Mouse (Mus musculus): ENCODE results near the gene Gabrb2.
A peak's percentile ranks its signal among the peaks of the same experiment; 100 is the strongest.

The Gabrb2 gene

DNA sequence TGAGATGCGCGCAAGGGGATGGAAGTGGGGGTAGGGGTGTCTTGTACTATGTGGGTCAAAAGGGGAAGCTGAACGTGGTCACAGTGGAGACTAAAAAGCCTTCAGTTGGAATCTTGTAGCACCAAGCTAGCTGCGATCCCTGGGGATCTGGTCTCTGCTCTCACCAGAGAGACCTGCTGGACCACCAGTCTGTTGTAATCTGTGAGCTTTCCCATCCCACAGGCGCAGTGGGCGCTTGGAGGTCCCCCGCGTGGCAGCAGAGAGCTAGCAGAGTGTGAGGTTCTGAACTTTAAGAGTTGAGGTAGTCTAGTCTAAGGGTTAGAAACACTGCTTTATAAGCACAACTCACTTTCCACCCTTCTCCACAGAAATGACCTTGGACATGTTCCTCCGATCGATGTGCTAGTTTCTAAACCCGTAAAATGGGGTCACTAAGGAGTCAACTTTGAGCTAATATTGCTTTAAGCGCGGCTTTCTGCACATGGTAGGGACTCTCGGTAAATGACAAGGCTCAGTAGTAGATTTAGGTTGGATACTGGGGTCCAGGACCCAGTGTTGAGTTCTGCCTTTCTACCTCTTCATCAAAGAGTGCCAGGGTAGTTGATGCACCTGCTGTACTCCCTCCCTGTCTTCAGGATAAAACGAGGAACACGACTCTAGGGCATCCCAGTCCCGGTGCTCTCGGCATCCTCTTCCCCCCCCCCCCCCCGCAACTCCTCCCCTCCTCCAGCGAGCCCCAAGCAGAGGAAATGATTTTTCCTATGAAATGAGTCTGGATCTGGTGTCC lies at the start of gene Gabrb2:
TSS of gene Gabrb2 (plus strand) at position 762 of the 787 bp plus-strand sequence.
- DNase-seq (ENCODE audit: low spot score), result no peak

GRCm38 (mm10) chr11:42378983-42379382 lies 40.6 kb upstream of the Gabrb2 start:
- no peak for DNase-seq (ENCODE audit: low spot score)

GRCm38 (mm10) chr11:42386486-42386885 lies 33.1 kb upstream of the Gabrb2 start:
- peak; percentile 12 for DNase-seq (ENCODE audit: low spot score)

GRCm38 (mm10) chr11:42390682-42391290 lies 28.8 kb upstream of the Gabrb2 start:
- no peak for DNase-seq (ENCODE audit: low spot score)

DNA sequence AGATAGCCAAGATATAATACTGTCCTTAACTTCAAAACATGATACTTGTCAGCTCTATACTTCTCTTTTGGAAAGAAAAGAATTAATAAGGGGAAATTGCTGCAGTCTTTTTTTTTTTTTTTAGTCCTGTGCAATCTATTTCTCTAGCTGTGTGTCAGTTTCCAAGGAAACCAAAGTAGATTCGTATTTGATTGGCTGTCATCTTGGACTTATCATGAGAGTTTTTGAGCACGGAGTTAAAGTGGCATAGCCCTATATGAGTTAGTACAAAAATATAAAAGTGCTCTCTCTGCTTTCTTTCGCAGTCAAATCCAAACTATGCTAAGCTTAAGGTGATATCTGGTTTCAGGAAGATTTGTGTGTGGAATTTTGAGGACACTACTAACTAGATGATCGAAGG lies 26.1 kb upstream of the Gabrb2 start:
- no peak for DNase-seq (ENCODE audit: low spot score)

GRCm38 (mm10) chr11:42419791-42420633 lies 455 bp downstream of the Gabrb2 start:
- peak; percentile 55 for DNase-seq (ENCODE audit: low spot score)

GRCm38 (mm10) chr11:42420634-42421470 lies 1.3 kb downstream of the Gabrb2 start:
- peak; percentile 77 for DNase-seq (ENCODE audit: low spot score)

- peak; percentile 70 for DNase-seq (ENCODE audit: low spot score)
Observed at GRCm38 (mm10) chr11:42423231-42423630, 3.7 kb downstream of the Gabrb2 start.

DNA sequence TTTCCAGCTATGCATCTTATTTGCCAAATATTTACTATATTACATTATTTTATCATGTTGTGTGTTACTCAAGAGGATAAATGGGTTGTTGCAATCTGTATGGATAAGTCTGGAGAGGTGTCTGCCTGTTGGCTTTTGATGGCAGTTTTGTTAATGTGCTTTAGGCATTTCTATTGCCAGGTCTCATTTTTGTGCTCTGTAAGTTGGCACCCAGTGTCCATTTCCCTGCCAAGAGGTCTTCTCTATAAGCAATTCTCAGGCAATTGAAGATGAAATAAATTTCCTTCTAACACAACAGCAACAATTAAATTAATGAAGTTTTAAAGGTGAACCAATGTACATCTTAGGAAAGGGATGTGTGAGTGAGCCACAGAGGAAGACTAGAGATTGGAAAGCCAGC lies 11.9 kb downstream of the Gabrb2 start:
- DNase-seq (ENCODE audit: low spot score), result no peak

GRCm38 (mm10) chr11:42438978-42439377 lies 19.4 kb downstream of the Gabrb2 start:
- no peak for DNase-seq (ENCODE audit: low spot score)

DNA sequence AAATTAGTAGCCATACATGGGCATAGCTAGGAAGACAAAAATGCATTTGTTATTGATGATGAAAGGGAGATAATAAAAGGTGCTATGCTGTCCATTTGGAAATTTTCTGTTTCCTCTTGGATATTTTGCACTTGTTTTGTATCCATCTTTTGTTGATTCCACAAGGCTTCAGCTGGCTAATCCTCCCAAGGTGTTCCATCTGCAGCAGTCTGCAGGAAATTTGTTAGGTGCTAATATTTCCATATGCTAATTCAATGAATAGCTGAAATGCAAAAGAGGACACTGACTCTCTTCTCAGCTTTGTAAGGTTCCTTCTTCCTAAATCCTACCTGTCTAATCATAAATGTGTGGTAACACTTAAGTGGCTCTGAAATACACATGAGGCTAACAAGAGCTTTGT lies 24.1 kb downstream of the Gabrb2 start:
- DNase-seq (ENCODE audit: low spot score), result no peak

DNA sequence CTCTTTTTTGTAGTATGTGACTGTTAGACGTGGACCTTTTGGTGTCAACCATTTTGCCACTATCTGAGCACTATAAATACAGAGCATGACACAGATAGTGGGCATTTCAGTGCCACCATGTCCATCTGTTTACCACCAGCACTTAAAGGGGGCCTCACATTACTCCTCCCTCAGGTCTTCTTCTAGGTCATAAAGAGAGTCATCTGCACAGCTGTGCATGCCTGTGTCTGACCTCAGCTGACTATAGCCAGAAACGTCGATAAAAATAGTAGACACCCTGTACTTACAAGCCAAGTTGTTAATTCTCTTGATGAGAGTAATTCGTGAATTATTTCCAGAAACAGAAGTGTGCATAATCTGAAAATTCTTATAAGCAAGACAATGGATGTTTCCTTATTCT lies 29.4 kb downstream of the Gabrb2 start:
- DNase-seq (ENCODE audit: low spot score), result no peak

GRCm38 (mm10) chr11:42464136-42464535 lies 44.6 kb downstream of the Gabrb2 start:
- no peak for DNase-seq (ENCODE audit: low spot score)

DNA sequence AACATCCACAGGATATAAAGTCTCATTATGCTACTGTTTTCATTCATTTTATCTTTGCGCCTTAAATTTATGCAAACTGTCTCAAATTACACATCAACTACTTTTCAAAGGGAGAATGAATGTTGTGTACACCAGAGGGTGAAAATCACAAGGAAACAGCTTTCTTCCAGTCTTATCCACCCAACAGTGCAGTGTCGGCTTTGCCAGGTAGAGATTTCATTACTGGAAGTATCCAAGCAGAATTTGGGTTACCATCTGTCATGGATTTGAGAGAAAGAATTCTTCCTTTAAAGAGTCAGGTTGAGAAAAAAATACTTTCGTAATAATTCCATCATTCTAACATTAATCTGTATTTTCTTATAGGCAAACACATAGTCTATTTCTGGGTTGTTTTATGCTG lies 48.8 kb downstream of the Gabrb2 start:
- DNase-seq (ENCODE audit: low spot score), result no peak

DNA sequence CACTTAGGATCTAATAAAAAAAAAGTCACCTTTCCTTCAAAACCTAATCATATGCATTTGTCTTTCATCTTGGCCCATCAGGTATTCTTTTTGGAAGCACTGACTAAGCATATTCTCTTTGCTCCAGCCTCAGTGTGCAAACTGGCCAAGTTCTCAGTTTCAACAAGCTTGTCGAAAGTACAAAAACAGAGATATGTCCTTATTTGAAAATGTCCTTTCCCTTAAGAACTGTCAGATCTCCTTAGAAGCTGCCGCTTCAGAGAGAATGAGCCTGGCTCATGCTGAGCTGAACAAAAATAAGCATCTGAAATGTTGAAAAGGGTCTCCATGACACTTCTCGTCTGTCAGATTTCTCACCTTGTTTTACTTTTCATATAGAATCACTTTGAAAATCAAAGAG lies 55.0 kb downstream of the Gabrb2 start:
- no peak for DNase-seq (ENCODE audit: low spot score)

DNA sequence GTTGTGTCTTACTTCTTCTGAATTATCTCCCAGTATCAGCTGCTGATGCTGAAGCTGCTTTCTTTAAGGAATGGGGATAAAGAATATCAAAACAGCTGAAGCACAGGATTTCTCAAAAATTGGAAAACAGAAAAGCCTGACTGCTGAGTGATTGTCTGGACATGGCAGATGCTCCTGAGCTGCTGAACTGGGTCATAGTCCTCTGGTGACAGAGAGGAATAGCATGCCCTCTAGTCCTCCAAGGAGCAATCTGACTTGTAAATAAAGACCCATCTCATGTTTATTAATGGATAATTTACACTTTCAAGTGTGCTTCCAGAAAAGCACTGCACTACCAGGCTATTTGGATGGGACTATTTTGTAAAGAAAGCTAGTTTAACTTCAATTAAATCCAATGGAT lies 68.1 kb downstream of the Gabrb2 start:
- DNase-seq (ENCODE audit: low spot score), result no peak

DNA sequence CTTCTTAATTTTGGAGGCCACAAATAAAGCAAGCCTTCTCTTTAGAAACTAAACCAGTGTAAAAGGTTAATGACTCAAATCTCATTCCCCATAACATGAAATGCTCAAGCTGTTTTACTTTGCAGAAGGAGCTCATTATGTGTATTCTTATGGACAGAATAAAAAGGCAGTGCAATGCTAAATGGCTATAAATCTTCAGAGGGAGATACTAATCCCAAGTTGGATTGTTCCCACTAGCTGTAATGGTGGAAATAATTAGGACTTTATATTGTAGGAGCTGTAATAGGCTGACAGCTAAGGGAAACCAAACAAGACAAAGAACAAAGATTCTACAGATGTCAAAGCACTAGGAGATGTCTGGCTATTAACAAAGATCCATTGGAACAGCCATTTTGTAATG lies 81.6 kb downstream of the Gabrb2 start:
- no peak for DNase-seq (ENCODE audit: low spot score)

DNA sequence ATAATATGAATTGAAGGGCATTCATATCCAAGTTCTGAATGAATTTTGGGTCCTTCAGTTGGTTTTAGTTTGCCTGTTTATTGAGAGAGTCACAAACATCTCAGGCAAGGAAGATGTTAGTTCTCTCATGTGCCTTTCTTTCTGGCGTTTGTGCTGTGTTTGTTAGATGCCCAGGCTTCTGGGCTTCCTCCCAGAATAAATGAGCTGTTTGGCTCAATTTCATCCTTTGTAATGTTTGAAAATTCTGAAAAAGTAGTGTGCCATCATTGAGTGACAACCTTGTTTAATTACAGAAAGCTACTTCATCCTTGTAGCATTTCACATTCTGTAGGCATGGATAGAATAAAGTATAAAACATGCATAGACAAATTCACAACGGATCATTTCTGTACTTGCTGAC lies 85.9 kb downstream of the Gabrb2 start:
- DNase-seq (ENCODE audit: low spot score), result no peak

- no peak for DNase-seq (ENCODE audit: low spot score)
Observed at GRCm38 (mm10) chr11:42505911-42506310, 86.4 kb downstream of the Gabrb2 start.

DNA sequence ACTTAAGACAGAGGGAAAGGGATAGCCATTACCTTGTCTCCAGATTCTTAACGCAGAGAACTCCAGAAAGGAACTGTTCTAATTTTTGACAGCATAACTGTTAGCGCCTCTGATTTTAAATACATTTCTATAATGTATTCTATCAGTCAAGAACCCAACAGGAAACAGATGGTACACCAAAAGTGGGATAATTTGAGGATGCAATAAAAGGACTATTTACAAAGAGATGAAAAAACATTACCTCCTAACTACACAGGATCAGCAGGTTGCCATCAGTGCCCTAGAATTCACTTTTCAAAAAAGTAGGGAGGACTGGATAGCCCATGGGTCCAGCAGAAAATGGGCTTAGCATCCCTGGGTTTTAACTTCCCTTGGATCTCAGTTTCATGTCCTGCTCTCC lies 102.4 kb downstream of the Gabrb2 start:
- no peak for DNase-seq (ENCODE audit: low spot score)

GRCm38 (mm10) chr11:42528226-42528881 lies 108.8 kb downstream of the Gabrb2 start:
- DNase-seq (ENCODE audit: low spot score), result no peak
